Mouse (Mus musculus): ENCODE measurements around the gene Slc25a18. TPM values are rescaled to one million over a fixed set of nuclear protein-coding genes. Genes with fewer than 3 reads are reported as not detected.

The Slc25a18 gene
- polyA plus RNA-seq, 1 experiment, result not detected

- TF ChIP-seq GATA1 (IDR thresholded peaks at IDR 0.05; ENCODE audit: borderline replicate concordance, low read length) (no peak), FLI1 (IDR thresholded peaks at IDR 0.05; ENCODE audit: low read length) (no peak)
- Histone ChIP-seq H3K9me3 (no peaks in the 10 kb centered on the region), H3K27me3 (replicated peaks) (peaks cover 33% of the 10 kb centered on the region), H3K4me3 (replicated peaks) (no peak overlapping the region), H3K4me1 (peaks cover 13% of the 10 kb centered on the region), H3K36me3 (replicated peaks; ENCODE audit: low read length) (no peaks in the 10 kb centered on the region)
Measured at GRCm38 (mm10) chr6:120772025-120772424, 1.4 kb upstream of the Slc25a18 start.

GRCm38 (mm10) chr6:120773763-120774162 is 385 bp downstream of the Slc25a18 start:
- Histone ChIP-seq H3K4me1 (peaks cover 20% of the 10 kb centered on the region), H3K36me3 (replicated peaks; ENCODE audit: low read length) (peaks cover 4% of the 10 kb centered on the region), H3K27me3 (replicated peaks) (peaks cover 39% of the 10 kb centered on the region), H3K9me3 (no peaks in the 10 kb centered on the region), H3K4me3 (replicated peaks) (no peak overlapping the region)
- TF ChIP-seq FLI1 (IDR thresholded peaks at IDR 0.05; ENCODE audit: low read length) (no peak), GATA1 (IDR thresholded peaks at IDR 0.05; ENCODE audit: borderline replicate concordance, low read length) (no peak)

GRCm38 (mm10) chr6:120776286-120776685 is 2.9 kb downstream of the Slc25a18 start:
- peaks cover 32% of the 10 kb centered on the region for H3K27me3 ChIP-seq (replicated peaks)

GRCm38 (mm10) chr6:120777533-120777932 is 4.2 kb downstream of the Slc25a18 start:
- Histone ChIP-seq H3K27me3 (replicated peaks) (peaks cover 32% of the 10 kb centered on the region), H3K4me3 (replicated peaks) (no peak overlapping the region), H3K36me3 (replicated peaks; ENCODE audit: low read length) (peaks cover 4% of the 10 kb centered on the region), H3K4me1 (peaks cover 17% of the 10 kb centered on the region), H3K9me3 (no peaks in the 10 kb centered on the region)
- TF ChIP-seq FLI1 (IDR thresholded peaks at IDR 0.05; ENCODE audit: low read length), result no peak
- TF ChIP-seq GATA1 (IDR thresholded peaks at IDR 0.05; ENCODE audit: borderline replicate concordance, low read length), result no peak

More at GRCm38 (mm10) chr6:120776286-120776685, 2.9 kb downstream of the Slc25a18 start:
- TF ChIP-seq FLI1 (IDR thresholded peaks at IDR 0.05; ENCODE audit: low read length) (no peak), GATA1 (IDR thresholded peaks at IDR 0.05; ENCODE audit: borderline replicate concordance, low read length) (no peak)
- Histone ChIP-seq H3K4me1 (peaks cover 20% of the 10 kb centered on the region), H3K9me3 (no peaks in the 10 kb centered on the region), H3K4me3 (replicated peaks) (no peak overlapping the region), H3K36me3 (replicated peaks; ENCODE audit: low read length) (peaks cover 4% of the 10 kb centered on the region)

- H3K4me3 ChIP-seq (replicated peaks), result no peak overlapping the region
- peaks cover 20% of the 10 kb centered on the region for H3K4me1 ChIP-seq
- H3K27me3 ChIP-seq (replicated peaks), result peaks cover 29% of the 10 kb centered on the region
- H3K36me3 ChIP-seq (replicated peaks; ENCODE audit: low read length), result peaks cover 4% of the 10 kb centered on the region
- TF ChIP-seq GATA1 (IDR thresholded peaks at IDR 0.05; ENCODE audit: borderline replicate concordance, low read length) (no peak), FLI1 (IDR thresholded peaks at IDR 0.05; ENCODE audit: low read length) (no peak)
- no peaks in the 10 kb centered on the region for H3K9me3 ChIP-seq
Measured at GRCm38 (mm10) chr6:120778226-120778625, 4.8 kb downstream of the Slc25a18 start.

GRCm38 (mm10) chr6:120782948-120783347 is 9.6 kb downstream of the Slc25a18 start:
- H3K4me3 ChIP-seq (replicated peaks), result no peak overlapping the region
- peaks cover 37% of the 10 kb centered on the region for H3K4me1 ChIP-seq
- TF ChIP-seq GATA1 (IDR thresholded peaks at IDR 0.05; ENCODE audit: borderline replicate concordance, low read length), result no peak
- no peak for TF ChIP-seq FLI1 (IDR thresholded peaks at IDR 0.05; ENCODE audit: low read length)
- peaks cover 26% of the 10 kb centered on the region for H3K36me3 ChIP-seq (replicated peaks; ENCODE audit: low read length)
- H3K9me3 ChIP-seq, result no peaks in the 10 kb centered on the region
- H3K27me3 ChIP-seq (replicated peaks), result peaks cover 6% of the 10 kb centered on the region

GRCm38 (mm10) chr6:120784351-120784750 is 11.0 kb downstream of the Slc25a18 start:
- peaks cover 40% of the 10 kb centered on the region for H3K4me1 ChIP-seq
- no peaks in the 10 kb centered on the region for H3K27me3 ChIP-seq (replicated peaks)
- H3K4me3 ChIP-seq (replicated peaks), result no peak overlapping the region
- TF ChIP-seq FLI1 (IDR thresholded peaks at IDR 0.05; ENCODE audit: low read length), result no peak
- TF ChIP-seq GATA1 (IDR thresholded peaks at IDR 0.05; ENCODE audit: borderline replicate concordance, low read length), result no peak
- peaks cover 36% of the 10 kb centered on the region for H3K36me3 ChIP-seq (replicated peaks; ENCODE audit: low read length)
- H3K9me3 ChIP-seq, result no peaks in the 10 kb centered on the region

- Histone ChIP-seq H3K36me3 (replicated peaks; ENCODE audit: low read length) (peaks cover 70% of the 10 kb centered on the region), H3K27me3 (replicated peaks) (no peaks in the 10 kb centered on the region)
- TF ChIP-seq GATA1 (IDR thresholded peaks at IDR 0.05; ENCODE audit: borderline replicate concordance, low read length) (no peak), FLI1 (IDR thresholded peaks at IDR 0.05; ENCODE audit: low read length) (no peak)
Measured at GRCm38 (mm10) chr6:120788068-120788607, 14.8 kb downstream of the Slc25a18 start.

GRCm38 (mm10) chr6:120788904-120789303 is 15.5 kb downstream of the Slc25a18 start:
- no peak overlapping the region for H3K4me3 ChIP-seq (replicated peaks)
- peaks cover 75% of the 10 kb centered on the region for H3K36me3 ChIP-seq (replicated peaks; ENCODE audit: low read length)
- H3K27me3 ChIP-seq (replicated peaks), result no peaks in the 10 kb centered on the region
- TF ChIP-seq FLI1 (IDR thresholded peaks at IDR 0.05; ENCODE audit: low read length) (no peak), GATA1 (IDR thresholded peaks at IDR 0.05; ENCODE audit: borderline replicate concordance, low read length) (no peak)
- H3K4me1 ChIP-seq, result peaks cover 75% of the 10 kb centered on the region
- no peaks in the 10 kb centered on the region for H3K9me3 ChIP-seq

More at GRCm38 (mm10) chr6:120788068-120788607, 14.8 kb downstream of the Slc25a18 start:
- Histone ChIP-seq H3K4me1 (peaks cover 72% of the 10 kb centered on the region), H3K9me3 (no peaks in the 10 kb centered on the region), H3K4me3 (replicated peaks) (no peak overlapping the region)

GRCm38 (mm10) chr6:120790153-120790552 is 16.8 kb downstream of the Slc25a18 start:
- TF ChIP-seq GATA1 (IDR thresholded peaks at IDR 0.05; ENCODE audit: borderline replicate concordance, low read length) (no peak), FLI1 (IDR thresholded peaks at IDR 0.05; ENCODE audit: low read length) (no peak)
- Histone ChIP-seq H3K36me3 (replicated peaks; ENCODE audit: low read length) (peaks cover 83% of the 10 kb centered on the region), H3K27me3 (replicated peaks) (no peaks in the 10 kb centered on the region), H3K4me3 (replicated peaks) (no peak overlapping the region), H3K4me1 (peaks cover 77% of the 10 kb centered on the region), H3K9me3 (no peaks in the 10 kb centered on the region)

Measured in megakaryocyte, embryonic 14.5 days (primary cell).